Mouse (Mus musculus) right cerebral cortex, adult 2 months (tissue): ENCODE measurements at regions not wholly inside any gene's neighbourhood (a gene's known extent, or its start where the extent isn't known, plus 50 kb on each side); places are given as distances from the start of the nearest gene placed in this dataset.

Experiments used
- DNase-seq, 2 experiments: peaks; one replicate each; pipeline ENCODE4 v3.0.0; 2021 to 2022; ENCODE audit warnings: low spot score in 2 of 2

DNA sequence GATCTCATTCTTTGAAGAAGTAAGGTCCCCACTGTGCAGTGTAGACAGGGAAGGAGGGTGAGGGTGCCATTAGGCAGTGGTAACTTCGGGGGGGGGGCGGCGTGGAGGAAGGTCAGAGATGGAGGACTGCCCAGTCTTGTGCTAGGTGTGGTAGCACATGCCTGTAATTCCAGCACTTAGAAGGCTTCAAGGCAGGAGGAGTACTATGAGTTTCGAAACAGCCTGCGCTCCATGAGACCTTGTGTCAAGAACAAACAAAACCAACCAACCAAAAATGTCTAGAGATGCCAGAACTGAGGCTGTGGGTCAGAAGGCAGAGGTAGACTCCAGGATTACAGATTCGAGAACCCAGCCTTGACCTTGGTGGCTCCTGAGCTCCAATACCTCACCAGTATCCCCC is 130.8 kb downstream of the Pja1 start:
- no peak for DNase-seq

DNA sequence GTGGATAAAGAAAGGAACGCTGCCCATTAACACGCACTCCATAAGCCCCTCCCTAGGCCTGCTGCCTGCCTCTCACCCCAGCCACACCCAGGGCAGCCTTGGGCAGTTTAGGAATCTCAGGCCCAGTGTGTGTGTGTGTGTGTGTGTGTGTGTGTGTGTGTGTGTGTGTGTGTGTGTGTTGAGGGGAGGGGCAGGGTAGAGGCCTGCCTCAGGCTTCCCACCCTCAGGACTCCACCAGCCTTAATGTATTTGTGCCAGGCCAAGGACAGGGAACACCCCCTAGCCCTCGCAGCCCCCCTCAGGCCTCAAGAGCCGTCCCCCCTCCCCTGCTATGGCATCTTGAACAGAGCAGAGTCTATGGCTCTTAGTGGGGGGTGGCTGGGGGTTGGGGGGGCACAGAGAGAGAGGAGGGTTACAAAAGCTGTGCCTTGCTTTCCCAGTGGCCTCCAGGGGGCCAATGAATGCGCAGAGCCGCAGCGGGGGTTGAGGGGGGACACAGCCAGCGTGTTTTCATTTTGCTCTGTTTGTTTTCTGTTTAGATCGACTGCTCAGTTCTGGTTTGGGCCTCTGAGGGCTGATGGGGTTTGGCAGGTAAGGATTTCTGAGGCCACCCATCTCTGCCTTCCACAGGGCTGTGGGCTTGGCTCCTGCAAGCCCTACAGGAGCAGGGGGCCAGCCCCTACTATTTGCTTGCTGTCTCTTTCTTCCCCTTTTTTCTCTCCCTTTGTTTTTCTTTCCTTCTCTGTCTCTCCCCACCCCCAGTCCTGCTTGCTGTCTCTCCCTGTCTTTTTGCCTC is 131.8 kb downstream of the Pja1 start:
- DNase-seq = no peak

DNA sequence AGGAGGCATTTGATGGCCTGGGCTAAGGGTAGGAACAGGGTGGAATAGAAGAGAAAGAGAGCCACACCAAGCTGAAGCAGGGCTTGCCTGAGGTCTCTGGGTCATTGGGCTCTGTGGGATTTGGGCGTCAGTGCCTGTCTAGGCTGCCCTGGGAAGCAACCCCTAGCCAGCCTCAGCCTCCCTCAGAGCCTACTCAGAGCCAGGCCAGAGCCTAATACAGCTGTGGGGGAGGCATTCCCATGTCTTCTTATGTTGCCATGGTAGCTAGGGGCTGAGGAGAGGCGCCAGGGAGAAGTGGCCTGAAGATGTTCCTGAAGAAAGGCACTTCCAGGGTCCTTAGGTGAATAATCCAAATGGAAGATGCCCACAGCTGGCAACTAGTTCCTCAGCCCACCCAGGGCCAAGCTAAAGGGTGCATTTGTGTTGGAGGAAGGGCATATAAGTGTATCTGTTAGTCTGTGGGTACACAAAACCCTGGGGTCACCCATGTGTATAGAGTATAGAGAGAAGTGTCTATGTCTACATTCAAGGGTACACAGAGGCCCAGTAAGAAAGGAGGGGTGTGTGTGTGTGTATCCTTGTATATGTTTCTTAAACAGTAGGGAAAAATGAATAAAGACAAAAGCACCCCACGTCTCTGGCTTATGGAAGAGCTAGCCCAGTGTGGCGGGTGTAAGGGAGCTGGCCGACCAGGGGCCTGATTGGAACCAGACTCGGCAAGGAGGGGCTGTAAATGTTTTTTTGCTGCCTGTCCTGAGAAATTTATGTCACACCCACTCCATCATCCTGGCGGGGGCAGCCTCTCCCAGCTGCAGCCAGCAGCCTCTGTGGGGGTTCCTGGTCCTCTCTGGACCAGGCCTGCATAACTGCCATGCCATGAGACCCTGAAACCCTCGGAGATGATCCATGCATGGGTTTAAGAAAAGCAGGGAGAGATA is 134.2 kb downstream of the Pja1 start:
- DNase-seq = no peak

DNA sequence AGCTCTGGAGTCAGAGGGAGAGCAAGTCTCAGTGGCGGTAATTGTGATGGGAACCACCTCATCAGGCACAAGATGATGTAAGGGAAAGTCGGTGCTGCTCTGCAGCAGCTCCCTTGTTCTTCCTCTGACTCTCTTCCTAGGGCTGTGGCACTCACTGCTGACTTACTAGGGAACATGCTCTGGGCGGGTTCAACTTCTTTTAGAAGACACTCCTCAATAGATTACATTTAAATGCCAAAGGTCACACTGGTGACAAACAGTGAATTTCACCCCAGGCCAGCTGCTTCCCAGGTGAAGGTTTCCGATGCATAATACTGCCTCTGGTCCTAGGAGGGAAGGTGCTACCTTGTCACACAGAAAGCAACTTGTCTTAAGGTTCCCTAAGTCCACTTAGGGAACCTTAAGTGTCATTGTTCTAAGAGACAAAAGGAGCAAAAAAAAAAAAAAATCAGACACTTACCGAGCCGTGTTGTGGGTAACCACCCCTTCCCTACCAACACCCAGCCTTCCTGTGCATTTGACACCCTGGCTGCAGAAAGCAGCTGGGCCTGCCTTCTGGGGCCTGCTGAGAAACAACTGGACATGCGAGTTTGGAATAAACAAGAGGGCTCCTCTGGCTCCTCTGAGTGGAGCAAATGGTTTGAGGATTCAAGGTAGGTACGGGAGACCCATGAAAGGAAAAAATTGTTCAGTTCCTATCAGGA is 135.0 kb downstream of the Pja1 start:
- DNase-seq = no peak

DNA sequence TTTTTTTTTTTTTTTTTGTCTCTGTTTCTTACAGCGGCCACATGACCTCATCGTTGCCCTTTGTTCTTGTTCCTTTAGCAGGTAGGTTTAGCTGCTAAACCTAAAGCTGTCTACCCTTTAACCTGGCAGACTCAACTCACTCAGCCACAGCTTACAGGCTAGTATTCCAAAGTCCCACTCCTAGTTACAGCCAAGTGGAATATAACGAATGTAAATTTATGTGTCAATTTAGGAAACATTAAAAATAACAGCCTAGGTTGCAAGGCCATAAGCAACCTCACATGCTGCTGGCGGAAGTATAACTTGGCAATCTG is 138.7 kb downstream of the Pja1 start:
- no peak for DNase-seq

DNA sequence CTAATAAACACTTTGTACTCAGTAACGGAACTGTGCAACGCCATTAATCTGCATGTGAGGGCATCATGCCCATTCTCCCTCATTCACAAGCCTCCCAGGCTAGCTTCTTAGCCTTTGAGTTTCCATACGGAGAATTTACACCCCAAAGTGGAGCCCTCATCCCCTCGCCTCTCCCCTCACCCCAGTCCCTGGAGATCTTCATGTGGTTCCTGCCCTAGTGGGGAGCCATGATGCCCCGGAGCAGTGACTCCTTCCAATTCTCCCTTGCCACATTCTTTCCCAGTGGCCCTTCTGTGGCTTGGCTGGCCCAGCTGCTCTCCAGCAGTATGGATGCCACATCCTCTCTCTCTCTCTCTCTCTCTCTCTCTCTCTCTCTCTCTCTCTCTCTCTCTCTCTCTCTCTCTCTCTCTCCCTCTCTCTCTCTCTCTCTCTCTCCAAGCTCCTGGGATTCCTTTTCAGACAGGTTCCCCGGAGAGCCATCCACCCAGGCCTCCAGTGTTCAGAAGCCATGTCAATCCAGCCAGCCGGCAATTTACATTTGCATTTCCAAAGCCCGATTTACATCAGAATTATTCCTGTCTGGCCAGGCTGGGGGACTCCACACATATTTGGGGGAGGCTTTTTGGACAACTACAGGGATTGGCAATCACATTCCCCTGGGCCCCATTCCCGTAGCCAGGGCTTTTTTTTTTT is 139.2 kb downstream of the Pja1 start:
- DNase-seq = no peak

DNA sequence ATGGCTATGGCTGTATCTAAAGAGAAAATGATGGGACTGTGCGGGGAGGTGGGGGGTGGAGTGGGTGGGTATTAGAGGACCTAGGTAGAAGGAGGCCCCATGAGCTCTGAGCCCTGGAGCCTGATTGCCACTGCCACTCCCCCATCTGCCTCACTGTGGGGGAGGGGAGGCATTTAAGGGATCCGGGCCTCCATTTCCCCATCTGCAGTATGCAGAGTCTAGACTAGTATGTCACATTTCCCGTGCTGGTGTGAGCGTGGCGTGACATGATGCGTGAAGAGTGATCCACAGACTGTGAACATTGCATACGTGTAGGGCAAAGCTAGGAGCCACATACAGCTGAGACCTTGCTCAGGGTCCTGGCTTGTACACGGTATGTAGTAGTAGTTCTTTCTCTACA is 140.7 kb downstream of the Pja1 start:
- DNase-seq = no peak

DNA sequence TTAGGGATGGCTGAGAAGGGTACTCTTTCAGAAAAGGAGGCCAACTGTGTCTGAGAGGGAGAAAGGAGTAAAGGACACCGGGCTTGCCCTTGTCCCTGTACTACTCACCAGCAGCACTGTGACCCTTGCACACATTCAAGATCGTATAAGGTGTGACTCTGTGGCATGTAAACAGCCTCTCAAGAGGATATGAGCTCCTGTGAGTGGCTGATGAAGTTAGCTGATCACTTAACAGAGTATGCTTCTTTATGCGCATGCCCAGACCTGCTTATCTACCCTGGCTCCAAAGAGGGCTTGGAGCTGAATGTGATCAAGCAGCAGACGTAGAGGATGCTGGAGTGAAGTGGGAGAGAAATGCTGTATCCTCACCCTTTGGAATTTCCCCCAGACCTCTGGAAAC is 142.5 kb downstream of the Pja1 start:
- no peak for DNase-seq

DNA sequence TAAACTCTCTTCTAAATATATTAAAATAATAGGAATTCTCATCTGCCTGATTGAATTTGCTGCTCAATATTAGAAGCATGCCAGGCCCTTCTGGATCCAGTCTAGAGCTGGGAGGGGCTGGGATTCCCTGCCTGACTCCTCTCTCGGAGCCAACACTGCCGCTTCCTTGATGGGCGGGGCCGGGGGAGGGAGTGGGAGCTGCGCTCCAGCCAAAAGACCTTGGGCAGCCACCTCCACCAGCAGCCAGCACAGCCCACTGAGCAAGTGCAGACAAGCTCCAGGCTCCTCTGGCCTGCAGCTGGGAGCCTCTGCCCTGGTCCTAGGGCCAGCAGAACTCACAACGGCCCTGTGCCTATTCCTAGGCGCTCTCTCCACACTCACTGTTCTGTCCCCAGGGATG is 144.9 kb downstream of the Pja1 start:
- no peak for DNase-seq

DNA sequence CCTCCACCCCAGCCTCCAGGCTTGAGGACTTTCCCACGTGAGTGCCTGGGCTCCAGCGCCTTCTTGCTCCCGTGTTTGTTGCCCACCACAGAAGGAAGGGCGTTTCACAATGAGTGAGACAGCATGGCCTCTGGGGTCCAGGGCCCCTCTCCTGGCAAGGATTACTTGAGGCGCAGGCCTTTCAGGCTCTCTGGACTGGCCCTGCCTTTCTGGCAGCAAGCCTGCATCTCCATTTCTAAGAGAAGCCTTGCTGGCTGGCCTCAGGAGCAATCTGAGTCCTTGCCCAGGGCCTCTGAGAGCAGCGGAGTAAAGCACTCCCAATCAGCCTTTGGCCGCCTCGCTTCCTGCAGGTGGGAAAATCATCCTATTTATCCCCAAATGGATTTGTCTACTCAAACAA is 145.6 kb downstream of the Pja1 start:
- peak in 1 of 2 experiments; percentile 8 for DNase-seq

DNA sequence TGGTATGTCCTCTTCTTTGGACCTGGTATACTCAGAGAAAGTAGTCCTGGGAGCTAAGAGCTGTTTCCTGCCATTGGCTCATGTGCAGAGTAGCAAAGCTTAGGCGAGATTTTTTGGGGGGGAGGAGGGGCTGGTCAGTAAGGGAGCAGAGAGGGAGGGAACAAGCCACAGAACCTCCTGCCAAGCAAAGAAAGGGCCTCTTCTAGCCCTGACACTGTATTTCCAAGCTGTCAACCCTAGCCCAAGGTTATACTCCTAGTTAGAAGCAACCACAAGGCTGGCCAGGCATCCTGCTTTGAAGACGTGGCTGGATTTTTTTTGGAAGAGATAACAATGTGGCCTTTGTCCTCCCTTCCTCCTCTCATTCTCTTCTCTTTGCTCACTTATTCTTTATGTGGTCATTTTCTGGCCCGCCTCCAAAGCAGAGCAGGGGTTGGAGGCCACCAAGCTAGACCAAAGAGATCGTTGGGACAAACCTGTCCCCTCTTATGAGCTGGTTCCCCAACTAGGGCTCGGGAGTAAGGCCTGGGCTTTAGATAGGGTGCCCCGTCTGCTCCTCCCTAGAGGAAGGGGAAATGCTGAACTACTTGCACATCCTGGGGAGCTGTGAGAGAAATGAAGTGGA is 146.4 kb downstream of the Pja1 start:
- DNase-seq = no peak

DNA sequence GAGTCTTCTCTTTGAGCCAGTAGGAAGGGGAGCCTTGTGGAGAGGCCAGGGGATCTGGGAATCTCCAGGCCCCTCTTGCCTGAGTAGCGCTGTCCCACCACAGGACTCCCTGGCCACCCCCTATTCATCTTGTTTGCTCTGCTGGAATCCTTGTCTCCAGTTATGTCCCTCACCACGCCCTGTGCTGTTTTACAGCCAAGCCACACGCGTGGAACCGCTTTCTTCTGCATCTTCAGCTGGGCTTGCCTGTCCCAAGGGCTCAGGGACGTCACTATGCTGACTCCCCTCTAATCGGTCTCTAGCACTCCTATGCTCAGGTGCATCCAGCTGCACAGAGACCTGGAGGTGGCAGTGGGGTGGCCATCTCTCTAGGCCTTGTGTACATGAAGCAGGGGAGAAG is 151.3 kb downstream of the Pja1 start:
- no peak for DNase-seq

DNA sequence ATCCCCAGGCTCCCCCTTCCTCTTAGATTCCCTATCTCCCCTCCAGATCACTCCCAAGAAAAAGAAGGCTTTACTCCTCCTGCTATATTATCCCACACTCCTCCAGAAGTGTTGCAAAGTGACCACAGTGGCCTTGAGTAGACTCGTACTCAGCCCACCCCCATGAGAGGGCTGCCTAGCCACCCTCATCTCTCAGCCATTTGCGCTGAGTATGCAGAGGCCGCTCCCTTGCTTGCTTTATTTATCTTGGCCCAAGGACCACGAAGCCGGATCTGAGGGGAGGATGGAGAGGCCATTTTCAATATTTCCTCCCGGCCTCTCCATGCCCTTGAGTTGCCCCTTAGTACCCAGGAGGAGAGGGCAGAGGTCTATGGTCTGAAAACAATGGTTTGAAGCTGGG is 151.9 kb downstream of the Pja1 start:
- DNase-seq = no peak

DNA sequence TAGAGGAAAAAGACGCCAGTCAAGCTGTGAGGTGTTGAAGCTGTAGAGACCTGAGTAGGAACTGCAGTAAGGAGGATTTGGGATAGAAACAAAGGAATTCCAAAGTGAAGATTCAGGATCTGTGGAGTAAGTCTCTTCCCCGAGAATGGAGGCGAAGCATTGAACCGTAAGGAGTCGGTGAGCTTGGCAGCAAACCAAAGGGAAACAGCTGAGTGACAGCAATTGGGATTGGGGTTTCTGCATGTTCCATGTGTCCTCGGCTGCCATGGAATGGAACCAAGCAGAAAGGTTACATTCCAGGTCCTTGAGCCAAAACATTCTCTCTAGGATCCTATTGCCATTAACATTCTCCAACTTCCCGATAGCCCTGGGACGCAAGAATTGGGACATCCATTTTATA is 152.9 kb downstream of the Pja1 start:
- DNase-seq = no peak

DNA sequence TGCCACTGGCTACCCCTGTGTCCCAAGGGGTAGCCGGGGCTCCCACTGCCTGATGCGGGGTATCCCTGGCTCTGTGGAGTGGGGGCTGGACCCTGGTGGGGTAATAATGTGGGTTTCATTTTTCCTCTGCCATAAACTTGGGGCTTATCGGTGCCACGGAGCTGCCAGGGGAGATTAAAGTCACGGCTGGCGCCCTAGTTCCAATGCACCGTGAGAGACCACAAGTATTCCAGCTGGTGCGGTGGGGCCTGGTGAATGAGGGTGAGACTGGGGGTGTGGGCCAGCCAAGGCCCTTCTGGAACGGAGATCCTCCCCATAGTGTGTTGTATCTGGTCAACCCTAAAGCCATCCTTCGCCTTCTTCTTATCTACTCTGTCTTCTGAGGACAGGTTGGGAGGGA is 153.3 kb downstream of the Pja1 start:
- no peak for DNase-seq

DNA sequence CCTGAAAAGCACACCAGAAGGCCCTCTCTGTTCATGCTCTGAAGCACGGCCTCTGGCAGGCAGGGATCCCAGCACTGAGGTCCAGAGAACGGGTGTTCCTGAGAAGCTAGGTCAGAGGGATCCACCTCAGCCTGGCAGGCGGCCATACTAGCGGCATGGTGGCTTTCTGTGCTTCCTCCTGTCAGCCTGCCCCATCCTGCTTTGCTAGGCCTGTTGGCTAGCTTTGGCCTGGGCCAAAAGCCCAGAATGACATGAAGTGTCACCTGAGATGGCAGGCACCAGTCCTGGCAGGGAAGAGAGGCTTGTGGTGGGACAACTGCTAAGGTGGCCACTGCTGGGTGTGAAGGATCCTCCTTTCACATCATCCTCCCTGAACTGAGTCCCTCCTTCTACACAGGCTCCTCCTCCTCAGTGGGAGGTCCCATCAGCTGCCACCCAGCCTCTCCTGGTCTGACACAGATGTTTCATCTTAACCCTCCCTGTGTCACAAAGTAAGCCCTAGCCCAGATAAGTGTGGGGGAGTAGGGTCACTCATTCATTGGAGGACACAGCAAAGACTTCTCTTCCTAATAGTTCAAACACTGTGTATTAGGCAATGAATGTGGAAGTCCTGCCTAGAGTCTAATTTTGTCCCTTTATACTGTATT is 154.5 kb downstream of the Pja1 start:
- no peak for DNase-seq

DNA sequence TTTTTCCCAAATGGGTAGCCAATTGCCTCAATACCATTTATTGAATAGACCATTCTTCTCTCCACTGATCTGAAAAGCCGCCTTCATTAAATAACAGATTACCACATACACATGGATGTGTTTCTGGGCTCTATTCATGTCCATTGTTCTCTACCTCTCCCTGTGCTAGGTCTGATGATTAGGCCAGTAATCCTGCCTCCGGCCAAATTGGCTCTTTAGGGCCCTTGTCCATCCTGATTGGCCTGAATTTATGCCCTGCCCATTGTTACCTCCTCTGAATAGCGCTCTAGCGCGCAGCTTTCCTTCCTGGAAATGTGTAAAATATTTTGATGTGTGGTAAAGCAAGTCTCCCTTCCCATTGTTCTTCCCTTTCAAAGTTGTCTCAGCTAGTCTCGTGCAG is 163.2 kb downstream of the Efnb1 start:
- no peak for DNase-seq

DNA sequence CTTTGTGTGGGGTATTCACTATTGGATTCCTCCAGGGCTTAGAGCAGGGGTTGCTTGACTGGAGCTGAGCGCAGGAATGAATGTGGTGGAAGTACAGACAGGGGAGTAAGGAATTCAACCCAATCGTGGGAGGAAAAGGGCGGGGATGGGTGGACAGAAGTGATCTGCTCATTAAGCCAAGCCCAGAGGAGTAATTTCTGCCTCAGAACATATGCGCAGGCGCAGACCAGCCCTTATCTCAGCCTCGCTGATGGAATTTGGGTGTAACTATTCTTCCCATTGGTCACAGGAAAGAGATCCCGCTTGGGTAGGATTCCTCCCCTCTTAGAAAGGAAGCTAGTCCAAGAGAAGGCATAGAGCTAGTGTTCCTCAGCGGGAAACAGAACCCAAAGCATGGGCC is 158.8 kb downstream of the Efnb1 start:
- no peak for DNase-seq

DNA sequence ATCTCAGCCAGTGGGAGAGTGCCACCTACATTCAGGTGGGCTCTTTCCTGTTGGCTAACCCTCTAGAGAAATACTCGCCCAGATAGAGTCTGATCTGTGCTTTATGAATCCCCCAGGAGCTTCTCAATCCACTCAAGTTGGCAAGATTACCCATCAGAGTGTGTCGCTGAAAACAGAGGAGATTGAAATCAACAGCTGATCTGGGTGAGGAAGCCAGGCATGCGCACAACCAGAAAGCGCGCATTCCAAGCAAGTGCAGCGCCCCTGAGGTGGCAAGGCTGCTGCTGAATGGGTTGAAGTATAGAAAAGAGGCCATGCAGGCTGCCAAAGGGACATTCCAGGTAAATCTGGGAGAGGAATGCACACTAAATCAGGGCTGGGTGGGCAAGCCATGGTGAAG is 158.0 kb downstream of the Efnb1 start:
- DNase-seq = no peak

DNA sequence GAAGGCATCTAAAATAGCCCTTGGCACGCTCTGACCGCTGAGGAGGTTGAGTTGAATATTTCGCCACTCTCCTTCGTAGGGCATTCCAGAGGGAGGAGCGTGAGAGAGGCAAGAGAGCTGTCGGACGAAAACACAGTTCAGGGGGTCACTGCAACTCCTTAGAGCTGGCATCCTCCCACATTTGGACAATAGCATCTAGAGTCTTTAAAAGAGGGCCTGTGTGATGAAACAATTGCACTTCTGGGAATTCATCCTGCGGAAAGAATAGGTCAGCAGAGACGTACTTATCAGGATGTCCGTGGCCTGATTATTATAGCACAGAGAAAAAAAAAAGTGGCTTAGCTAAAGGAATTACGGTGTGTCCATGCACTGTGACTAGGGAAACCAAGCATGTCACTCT is 156.8 kb downstream of the Efnb1 start:
- no peak for DNase-seq

DNA sequence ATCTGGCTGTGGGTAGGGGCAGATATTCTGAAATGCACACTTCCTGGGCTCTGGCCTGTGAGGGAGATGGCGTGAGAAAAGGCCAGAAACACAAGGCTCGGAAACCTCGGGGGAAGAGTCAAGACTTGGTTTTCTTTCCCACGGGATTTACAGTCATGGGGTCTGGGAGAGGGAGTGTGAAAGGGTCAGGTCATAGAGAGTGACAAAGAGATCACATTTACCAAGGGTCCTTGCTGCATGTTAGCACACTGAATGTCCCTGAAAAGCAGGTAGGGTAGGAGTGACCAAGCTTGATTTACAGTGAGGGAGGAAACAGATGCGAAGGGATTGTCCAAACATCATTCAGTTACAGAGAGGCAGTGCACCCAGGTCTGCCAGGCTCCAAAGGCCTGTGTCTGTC is 156.0 kb downstream of the Efnb1 start:
- no peak for DNase-seq
